Mouse (Mus musculus) cortical plate, adult 2 months (tissue): Measurements from ENCODE around the gene Rtn4r.

Source experiments
- CTCF ChIP-seq: fragments of 200-500 bp; IDR thresholded peaks from 2 replicates; pipeline ENCODE4 v1.5.1; 2011; ENCODE audit warnings: mild to moderate bottlenecking, control low read depth, low read length; ENCODE audit not compliant: insufficient read depth; ENCODE audit errors: extremely low read depth
- POLR2A ChIP-seq: fragments of 200-500 bp; IDR thresholded peaks from 2 replicates; pipeline ENCODE4 v1.6.1; 2011; ENCODE audit warnings: mild to moderate bottlenecking, low read length, control low read depth; ENCODE audit not compliant: insufficient read depth; ENCODE audit errors: extremely low read depth

DNA sequence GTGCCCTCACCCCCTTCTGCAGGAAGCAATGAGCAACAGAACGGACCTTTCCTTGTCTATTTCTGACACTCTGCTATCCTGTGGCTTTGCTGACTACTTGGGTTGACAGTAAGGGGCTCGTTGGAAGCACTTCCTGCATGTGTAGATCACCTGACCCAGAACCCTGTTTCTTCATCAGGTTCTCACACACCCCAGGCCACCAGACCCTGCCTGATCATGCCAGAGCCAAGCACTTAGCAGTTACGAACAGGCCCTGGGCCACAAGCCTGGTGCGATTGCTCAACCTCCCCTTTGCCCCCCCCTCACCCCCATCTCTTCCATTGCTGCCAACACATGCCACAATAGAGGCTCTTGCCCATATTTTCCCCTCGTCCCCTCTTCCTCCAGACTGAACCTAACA lies 41.7 kb downstream of the Rtn4r start:
- TF ChIP-seq POLR2A (no peak), CTCF (no peak)
